Mouse (Mus musculus) kidney, adult 2 months (tissue): ENCODE measurements around the gene Ceacam20.

ENCODE experiments used
- CTCF ChIP-seq: fragments of 200-500 bp; conservative IDR thresholded peaks from 2 replicates; pipeline ENCODE4 v1.5.1; 2011; ENCODE audit warnings: low read depth, mild to moderate bottlenecking, control low read depth, low read length, moderate library complexity, mixed read lengths; ENCODE audit not compliant: insufficient read depth, insufficient read length
- POLR2A ChIP-seq: fragments of 200-500 bp; IDR thresholded peaks from one replicate; pipeline ENCODE4 v1.6.1; 2011; ENCODE audit warnings: low read depth, low read length, control low read depth

- TF ChIP-seq CTCF (no peak), POLR2A (no peak)
Observed at GRCm38 (mm10) chr7:19949996-19950395, 15.2 kb upstream of the Ceacam20 start.
